Comparison of ENCODE assay signal across 11 mouse cellular contexts in genomic region chr2:24490564-24490963, GRCm38 (mm10). TPM values are rescaled to one million over a fixed set of nuclear protein-coding genes. Genes with fewer than 3 reads are reported as not detected.
DNase-seq lines count a peak whose midpoint lies in the region; ATAC-seq and TF ChIP-seq lines count a peak whose summit lies in the region.
"Had no signal": no experiment of that assay in that cellular context is flagged by ENCODE, and none has a peak within 500 bp of the region (broad histone marks: within the 10 kb centered on the region; RNA-seq: fewer than 3 reads in every experiment).

No protein-coding gene starts in this region.

- H3K27me3 ChIP-seq in hindbrain, postnatal 0 days (ENCODE audit: insufficient read depth, low read length): no peaks in the 10 kb centered on the region
- no peaks in the 10 kb centered on the region for H3K27me3 ChIP-seq in hindbrain, embryonic 13.5 days
- H3K27me3 ChIP-seq in kidney, embryonic 16.5 days (ENCODE audit: insufficient read depth, low read length): no peaks in the 10 kb centered on the region

- peak; percentile 45 for DNase-seq in hindbrain, postnatal 0 days (ENCODE audit: low spot score)
- peak; percentile 11 for DNase-seq in 416B (ENCODE audit: low read depth)
- DNase-seq in NIH3T3 (ENCODE audit: low read depth): peak; percentile 4
- no peak for DNase-seq in layer of hippocampus, adult 9-11 months
- DNase-seq in cerebellum, adult 9-10 months: no peak
- DNase-seq: right cerebral cortex, adult 18-20 months had no signal

- H3K36me3 ChIP-seq in hindbrain, postnatal 0 days (ENCODE audit: insufficient read depth, low read length): no peaks in the 10 kb centered on the region
- H3K36me3 ChIP-seq in hindbrain, embryonic 13.5 days: no peaks in the 10 kb centered on the region
- no peaks in the 10 kb centered on the region for H3K36me3 ChIP-seq in kidney, embryonic 16.5 days (ENCODE audit: insufficient read depth, low read length)

- no peaks in the 10 kb centered on the region for H3K4me1 ChIP-seq in hindbrain, postnatal 0 days (ENCODE audit: insufficient read depth, low read length)
- no peaks in the 10 kb centered on the region for H3K4me1 ChIP-seq in hindbrain, embryonic 13.5 days (replicated peaks)
- H3K4me1 ChIP-seq in kidney, embryonic 16.5 days (ENCODE audit: insufficient read depth, low read length): no peaks in the 10 kb centered on the region

- H3K9me3 ChIP-seq in hindbrain, postnatal 0 days (ENCODE audit: low read length): no peaks in the 10 kb centered on the region
- H3K9me3 ChIP-seq in hindbrain, embryonic 13.5 days: no peaks in the 10 kb centered on the region
- H3K9me3 ChIP-seq in kidney, embryonic 16.5 days (ENCODE audit: low read length): no peaks in the 10 kb centered on the region

- no peak overlapping the region for H3K4me3 ChIP-seq in hindbrain, postnatal 0 days (ENCODE audit: low read length)
- H3K4me3 ChIP-seq in hindbrain, embryonic 13.5 days: no peak overlapping the region
- H3K4me3 ChIP-seq in kidney, embryonic 16.5 days (ENCODE audit: low read length): no peak overlapping the region
- H3K4me3 ChIP-seq: erythroblast, embryonic 14.5 days had no signal

- WGBS in hindbrain, postnatal 0 days: 44% methylated on average over 6 of the region's 6 CpGs
- WGBS in hindbrain, embryonic 13.5 days: 48% methylated on average over 6 of the region's 6 CpGs
- WGBS in kidney, embryonic 16.5 days: 39% methylated on average over 6 of the region's 6 CpGs

- no peak overlapping the region for H3K4me2 ChIP-seq in hindbrain, postnatal 0 days (ENCODE audit: low read depth, low read length)
- H3K4me2 ChIP-seq in hindbrain, embryonic 13.5 days: no peak overlapping the region
- no peak overlapping the region for H3K4me2 ChIP-seq in kidney, embryonic 16.5 days (replicated peaks; ENCODE audit: low read depth, low read length)
- H3K4me2 ChIP-seq: heart, embryonic 11.5 days had no signal

- peak; percentile 24; the same call in 1 of the 2 replicates for ATAC-seq in hindbrain, postnatal 0 days
- no peak for ATAC-seq in hindbrain, embryonic 13.5 days (ENCODE audit: low FRiP score)
- peak; percentile 82; the same call in 1 of the 2 replicates for ATAC-seq in kidney, embryonic 16.5 days (ENCODE audit: low FRiP score, low TSS enrichment)

- no peak overlapping the region for H3K27ac ChIP-seq in hindbrain, postnatal 0 days
- H3K27ac ChIP-seq in hindbrain, embryonic 13.5 days: no peak overlapping the region
- H3K27ac ChIP-seq in kidney, embryonic 16.5 days (ENCODE audit: low read length): no peak overlapping the region

- peak; percentile 66 for TF ChIP-seq CTCF in hindbrain, postnatal 0 days (IDR thresholded peaks at IDR 0.05; ENCODE audit: low read depth)

- no peak overlapping the region for H3K9ac ChIP-seq in hindbrain, postnatal 0 days (replicated peaks; ENCODE audit: low read length)
- H3K9ac ChIP-seq in hindbrain, embryonic 13.5 days: no peak overlapping the region
- no peak overlapping the region for H3K9ac ChIP-seq in kidney, embryonic 16.5 days (replicated peaks; ENCODE audit: low read length)

RNA-seq across cellular contexts. Expression of gene Pax8, which starts 15.2 kb away (rescaled TPM):
- total RNA-seq in hindbrain, postnatal 0 days (2014; rRNA removed): 32.0 and 44.4 TPM in 2 replicates
- polyA plus RNA-seq in hindbrain, postnatal 0 days (2015; fragmentation: Nextera tagmentation; extraction: Ambion mirVana): 14.8 and 16.3 TPM in 2 replicates
- polyA plus RNA-seq in hindbrain, embryonic 13.5 days (2015; fragmentation: Nextera tagmentation; extraction: Ambion mirVana): 32.9 and 41.1 TPM in 2 replicates
- polyA plus RNA-seq in kidney, embryonic 16.5 days (2015; fragmentation: Nextera tagmentation; extraction: Ambion mirVana): 134 and 160 TPM in 2 replicates
- polyA plus RNA-seq: erythroblast, embryonic 14.5 days; liver, adult 2 months had no signal

Comparison
In these comparisons a context has a peak if more than half of its experiments do, and no peak if none do; other contexts are left out.
1. DNase-seq: peak in hindbrain, postnatal 0 days (single experiment), 416B (single experiment) and NIH3T3 (single experiment); none in layer of hippocampus, adult 9-11 months (single experiment) and cerebellum, adult 9-10 months (single experiment).